Mouse (Mus musculus): Measurements from ENCODE around the gene Rusc1.

Gene Rusc1

DNA sequence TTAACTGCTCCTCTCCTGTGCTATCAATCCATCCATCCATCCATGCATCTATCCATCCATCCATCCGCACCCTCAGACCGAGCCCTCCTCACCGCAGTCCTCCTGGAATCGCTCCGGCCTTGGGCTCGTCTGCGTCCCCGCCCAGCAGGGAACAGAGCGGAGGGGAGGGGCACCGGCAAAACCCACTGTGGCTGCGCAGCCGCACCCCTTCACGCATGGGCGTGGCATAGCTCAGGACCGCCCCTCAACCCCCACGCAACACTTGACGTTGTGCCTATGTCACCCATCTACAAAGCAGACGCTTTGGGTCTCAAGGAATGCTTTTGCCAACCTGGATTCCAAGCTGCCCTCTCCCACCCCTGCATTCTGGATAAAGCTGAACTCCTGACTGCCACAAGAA, at the start of gene Rusc1:
Gene Rusc1 (minus strand): TSS at position 137 of the 400 bp plus-strand sequence.
- peak; percentile 85 for DNase-seq (ENCODE audit: low read depth, low spot score)

DNA sequence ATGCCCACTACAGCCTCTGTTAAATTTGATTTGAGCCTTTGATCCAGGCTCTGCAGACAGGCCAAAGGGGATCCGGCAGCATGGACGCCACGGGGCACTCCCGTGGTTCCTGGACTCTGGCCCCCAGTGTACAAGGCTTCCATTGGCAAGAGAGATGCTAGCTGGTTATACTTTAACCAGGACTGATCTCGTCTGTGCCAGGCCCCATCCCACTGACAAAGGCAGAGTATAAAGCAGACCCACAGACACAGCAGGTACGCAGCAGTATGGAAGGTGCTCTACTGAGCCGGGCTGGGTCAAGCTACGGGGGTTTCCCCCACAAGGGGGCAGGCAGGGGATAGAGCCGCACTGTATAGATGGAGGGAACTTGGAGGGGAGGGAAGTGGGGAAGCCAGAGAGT, 43.3 kb upstream of the Rusc1 start:
- no peak for DNase-seq (ENCODE audit: low read depth, low spot score)

DNA sequence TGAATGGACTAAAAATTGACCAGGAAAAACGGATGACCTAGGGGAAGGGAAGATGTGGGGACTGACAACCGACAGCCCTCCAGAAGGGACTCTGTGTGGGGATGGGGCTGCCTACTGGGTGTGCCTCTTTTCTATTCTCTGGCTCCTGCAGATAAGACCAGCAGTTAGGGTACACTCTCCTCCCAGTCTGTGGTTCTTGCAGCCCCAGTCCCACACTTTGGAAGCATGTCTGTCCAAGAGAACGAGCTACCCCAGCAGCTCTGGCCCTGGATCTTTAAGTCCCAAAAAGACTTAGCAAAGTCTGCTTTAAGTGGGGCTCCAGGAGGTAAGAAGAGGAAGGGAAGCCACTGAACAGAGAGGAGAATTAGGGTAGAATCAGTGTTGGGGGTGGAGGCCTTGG, 42.8 kb upstream of the Rusc1 start, which contains the start of gene Pklr:
Gene Pklr (plus strand): TSS at position 185 of the 400 bp plus-strand sequence.
- no peak for DNase-seq (ENCODE audit: low read depth, low spot score)

DNA sequence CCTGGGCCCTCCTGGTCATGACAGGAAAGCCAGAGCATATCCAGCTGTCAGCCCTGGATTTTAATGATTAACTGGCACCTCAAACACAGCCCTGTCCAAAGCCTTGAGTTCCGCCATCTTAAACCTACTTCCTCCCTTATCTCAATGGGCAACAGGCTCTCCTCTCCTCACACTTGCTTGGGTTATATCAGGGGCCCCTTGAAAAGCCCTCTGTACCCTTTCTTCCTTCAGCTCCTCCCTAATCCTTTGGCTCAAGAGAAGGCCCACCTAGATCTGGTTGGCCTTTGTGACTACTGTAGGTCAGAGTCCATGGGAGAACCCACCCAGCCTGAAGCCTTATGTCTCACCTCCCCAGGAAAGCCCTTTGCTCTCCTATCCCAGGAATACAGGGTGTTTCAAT, 40.6 kb upstream of the Rusc1 start:
- no peak for DNase-seq (ENCODE audit: low read depth, low spot score)

DNA sequence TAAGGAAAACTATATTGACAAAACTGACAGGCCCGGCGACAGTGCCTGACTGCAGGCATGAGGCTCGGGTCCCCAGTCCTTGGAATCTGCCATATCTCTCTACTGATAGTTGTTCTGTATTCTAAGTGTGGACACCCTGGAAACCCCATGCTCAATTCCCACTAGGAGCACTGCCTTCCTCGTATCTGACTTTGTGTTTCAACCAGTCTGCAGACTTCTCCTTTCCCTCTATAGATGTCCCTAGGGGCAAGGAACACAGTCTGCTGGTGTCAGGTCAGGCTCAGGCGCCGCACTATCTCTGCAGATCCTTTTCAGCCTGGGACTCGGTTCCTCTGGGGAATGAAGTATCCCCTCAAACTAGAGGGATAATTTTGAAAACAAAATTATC, 39.9 kb upstream of the Rusc1 start:
- DNase-seq (ENCODE audit: low read depth, low spot score): no peak

DNA sequence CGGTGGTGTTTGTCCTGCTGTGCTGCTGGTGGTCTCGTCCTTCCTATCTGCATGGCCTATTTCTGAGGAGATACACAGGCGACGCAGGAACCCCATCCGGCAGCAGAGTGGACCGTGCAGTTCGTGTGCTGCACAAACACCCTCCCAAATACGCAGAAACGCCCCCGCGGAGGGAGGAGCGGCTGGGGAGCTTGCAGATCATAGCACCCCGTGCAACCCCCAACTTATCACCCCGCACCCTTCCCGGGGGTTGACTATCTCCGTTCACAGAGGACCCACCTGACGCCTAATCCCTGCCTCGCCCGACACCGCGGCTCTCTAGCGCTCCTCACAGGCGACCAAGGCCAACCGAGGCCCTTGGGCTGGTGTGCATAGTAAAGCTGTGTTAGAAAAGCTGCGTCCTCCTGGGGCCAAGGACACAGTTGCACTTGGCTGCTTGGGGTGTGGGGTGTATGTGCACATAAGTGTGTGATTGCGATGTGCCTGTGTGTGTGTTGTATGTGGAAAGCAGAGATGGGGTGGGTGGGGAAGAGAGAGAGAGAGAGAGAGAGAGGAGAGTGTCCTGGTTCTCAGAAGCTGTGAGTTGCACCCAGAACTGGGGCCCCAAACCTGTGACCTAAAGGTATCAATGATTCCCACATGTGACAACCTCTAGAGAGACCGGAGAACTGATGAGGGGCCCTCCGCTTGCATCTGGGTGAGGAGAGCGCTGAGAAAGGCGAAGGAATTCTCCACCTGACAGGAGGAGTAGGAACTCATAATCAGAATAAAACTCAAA, 39.4 kb upstream of the Rusc1 start:
- no peak for DNase-seq (ENCODE audit: low read depth, low spot score)

DNA sequence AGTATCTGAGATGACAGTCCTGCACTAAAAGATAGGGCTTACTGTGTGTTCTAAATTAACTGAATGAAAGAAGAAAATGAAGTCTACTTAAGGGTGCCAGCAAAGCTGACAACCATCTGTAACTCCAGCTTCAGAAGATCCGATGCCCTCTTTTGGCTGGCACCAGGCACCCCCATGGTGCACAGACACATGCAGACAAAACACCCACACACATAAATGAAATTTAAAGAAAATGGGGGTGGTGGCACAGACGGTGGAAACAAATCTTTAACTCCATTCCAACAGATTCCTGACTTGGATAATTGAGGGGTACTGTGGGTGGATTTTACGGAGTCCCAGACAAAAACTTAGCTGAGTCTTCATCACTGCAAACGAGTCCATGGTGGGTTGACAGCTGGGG, 38.7 kb upstream of the Rusc1 start:
- no peak for DNase-seq (ENCODE audit: low read depth, low spot score)

DNA sequence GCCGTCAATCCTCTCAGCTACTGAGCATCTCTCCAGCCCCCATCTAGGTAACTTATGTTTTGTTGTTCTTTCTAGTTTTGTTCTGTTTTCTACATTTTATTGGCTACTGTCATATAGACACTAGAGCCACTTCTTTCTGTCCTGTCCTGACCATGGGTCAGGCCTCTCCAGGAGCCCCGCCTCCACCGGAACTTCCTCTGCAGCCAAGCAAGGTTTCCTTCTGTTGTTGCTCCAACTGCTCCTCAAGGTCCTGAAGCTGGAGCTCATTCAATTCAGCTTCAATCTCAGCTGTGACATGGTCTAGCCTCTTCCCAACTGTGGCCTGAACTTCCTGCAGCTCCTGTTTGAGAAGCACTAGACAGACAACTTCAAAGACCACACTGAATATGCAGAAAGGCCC, 36.8 kb upstream of the Rusc1 start:
- no peak for DNase-seq (ENCODE audit: low read depth, low spot score)

DNA sequence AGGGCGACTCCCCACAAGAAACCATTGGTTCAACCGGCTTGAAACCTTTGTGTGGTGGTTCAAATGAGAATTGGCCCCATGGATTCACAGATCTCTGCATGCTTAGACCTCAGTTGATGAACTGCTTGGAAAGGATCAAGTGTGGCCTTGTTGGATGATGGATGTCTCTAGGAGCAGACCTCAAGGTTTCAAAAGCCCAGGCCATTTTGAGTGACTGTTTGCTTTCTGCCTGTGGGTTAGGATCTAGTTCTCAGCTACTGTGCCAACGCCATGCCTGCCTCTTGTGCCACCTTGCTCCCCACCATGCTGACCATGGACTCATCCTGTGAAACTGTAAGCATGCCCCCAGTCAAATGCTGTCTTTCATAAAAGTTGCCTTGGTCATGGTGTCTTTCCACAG, 32.9 kb upstream of the Rusc1 start:
- DNase-seq (ENCODE audit: low read depth, low spot score): no peak

DNA sequence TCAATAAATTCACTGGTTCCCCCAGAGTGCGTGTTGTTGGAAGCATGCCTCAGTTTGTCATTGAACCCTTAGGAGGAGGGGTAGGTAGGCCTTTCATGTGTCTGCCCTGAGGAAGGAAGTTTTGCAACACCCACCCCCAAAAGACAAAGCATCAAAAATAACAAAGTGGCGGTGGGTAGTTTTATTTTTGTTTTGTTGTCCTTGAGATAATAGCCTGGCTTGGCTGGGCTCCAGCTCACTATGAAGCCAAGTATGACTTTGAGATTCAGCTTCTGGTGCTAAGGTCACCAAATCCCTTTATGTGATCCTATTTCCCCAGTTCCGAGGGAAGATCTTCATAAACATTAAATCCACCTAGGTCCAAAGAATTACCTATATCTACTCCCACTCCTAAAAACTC, 31.1 kb upstream of the Rusc1 start:
- no peak for DNase-seq (ENCODE audit: low read depth, low spot score)

DNA sequence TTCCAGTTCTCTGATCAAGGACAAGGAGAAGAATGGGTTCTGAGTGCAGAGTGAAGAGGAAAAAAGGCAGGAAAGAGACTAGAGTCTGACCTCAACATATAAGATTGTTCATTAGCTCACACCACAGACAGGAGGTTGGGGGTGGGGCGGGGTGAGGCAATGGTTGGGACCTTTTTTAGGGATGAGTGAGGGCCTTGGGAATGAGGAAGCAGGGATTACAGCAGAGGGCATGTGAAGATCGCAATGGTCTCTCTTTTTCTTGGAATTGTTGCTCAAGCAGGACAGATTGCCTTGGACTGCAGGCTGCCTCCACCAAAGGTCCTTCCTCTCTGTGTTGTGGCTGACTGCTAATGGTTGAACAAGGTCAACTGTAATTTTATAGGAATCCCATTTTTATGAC, 30.2 kb upstream of the Rusc1 start:
- DNase-seq (ENCODE audit: low read depth, low spot score): no peak

DNA sequence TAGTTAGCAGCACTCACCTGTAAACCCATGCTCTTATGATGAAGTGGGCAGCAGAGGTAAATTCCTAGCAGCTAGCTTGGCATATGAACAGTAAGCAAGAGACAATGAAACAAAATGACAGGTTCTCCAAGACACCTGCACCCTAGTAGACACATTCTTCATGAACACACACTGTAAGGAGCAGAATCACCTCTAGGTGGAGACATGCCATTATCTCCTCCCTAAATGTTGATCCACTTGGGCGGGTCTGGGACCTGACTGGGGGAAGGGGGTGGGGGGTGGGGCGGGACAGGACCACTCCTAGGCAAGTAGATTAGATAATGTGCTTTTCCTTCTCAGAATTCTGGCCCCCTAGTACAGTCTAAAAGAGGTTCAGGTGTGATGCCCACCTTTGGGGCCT, 22.4 kb upstream of the Rusc1 start:
- no peak for DNase-seq (ENCODE audit: low read depth, low spot score)

DNA sequence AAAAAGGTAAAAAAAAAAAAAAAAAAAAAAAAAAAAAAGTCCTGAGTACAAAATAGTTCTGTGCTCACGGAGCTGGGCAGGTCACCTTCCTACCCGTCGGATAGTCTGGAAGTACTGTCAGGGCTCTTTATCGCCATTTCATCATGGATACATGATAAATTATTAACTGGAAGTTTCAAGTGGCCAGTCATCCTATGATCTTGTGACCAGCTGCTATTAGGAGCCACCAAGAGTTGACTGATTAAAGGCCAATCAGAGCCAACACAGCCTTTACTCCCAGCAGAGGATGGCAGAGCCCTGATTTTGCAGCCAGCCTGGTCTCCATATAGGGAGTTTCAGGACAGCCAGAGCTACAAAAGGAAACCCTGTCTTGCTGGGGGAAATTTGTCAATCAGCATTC, 19.9 kb upstream of the Rusc1 start:
- DNase-seq (ENCODE audit: low read depth, low spot score): no peak

DNA sequence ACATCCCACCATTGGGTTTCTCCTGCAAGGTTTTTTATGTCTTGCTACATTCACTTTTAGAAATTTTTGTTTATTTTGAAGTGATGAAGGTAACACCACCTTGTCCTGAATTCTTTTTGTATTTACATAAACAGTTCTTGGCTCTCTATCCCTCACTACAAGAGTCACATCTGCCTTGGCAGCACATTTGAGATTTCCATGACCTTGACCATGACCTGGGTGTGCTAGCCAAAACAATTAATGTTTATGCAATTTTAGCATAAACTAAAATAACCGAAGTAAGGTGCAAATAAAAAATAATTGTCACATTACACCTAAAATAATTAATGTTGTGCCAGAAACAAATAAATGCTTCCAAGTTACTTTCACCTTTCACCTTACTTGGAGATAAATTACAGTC, 15.0 kb upstream of the Rusc1 start:
- no peak for DNase-seq (ENCODE audit: low read depth, low spot score)

DNA sequence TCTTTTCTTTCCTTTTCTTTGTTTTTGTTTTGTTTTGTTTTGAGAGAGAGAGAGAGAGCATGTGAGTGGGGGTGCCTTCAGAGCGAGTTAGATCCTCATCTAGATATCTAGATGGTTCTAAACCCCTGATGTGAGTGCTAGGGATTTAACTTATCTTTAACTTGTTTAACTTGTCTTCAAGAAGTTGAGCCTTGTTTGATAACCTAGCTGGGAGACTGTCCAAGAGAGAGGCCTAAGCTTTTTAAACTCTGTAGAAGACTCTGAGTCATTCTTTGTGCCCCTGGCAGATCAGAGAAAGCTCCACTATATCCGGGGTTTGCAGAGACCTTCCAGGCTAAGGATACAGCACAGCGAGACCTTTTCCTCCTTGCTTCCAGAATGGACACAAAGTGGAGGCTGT, 14.4 kb upstream of the Rusc1 start:
- DNase-seq (ENCODE audit: low read depth, low spot score): no peak

DNA sequence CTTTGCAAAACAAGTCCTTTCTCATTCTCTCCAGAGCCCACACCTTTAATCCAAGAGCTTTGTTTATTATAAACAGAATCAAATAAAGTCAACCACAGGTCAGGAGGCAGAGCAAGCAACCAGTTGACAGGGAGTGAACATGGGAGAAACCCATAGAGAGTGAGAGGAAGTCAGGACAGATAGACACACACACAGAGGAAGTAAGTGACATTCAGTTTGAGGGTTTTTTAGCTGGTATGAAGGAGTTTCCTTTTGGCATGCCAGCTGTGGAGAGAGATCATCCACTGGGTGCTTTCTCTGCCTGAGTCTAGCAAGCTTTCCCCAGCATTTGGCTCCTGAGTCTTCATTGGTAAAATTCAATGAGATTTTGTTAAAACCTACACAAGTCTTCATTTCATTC, 13.8 kb upstream of the Rusc1 start:
- DNase-seq (ENCODE audit: low read depth, low spot score): no peak

DNA sequence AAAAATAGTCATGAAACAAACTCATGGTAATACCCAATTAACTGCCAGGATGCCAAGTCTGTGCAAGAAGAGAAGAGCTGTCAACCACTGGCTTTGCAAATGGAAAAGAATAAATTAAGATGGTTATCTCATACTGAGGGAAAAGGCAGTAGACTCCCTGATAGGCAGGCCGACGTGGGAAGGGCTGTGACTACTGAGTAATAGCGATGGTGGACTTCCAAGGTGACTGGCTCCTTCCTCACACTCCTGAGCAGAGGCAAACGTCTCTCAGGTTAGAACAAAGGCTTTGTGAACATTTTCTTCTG, 10.1 kb upstream of the Rusc1 start:
- DNase-seq (ENCODE audit: low read depth, low spot score): no peak

DNA sequence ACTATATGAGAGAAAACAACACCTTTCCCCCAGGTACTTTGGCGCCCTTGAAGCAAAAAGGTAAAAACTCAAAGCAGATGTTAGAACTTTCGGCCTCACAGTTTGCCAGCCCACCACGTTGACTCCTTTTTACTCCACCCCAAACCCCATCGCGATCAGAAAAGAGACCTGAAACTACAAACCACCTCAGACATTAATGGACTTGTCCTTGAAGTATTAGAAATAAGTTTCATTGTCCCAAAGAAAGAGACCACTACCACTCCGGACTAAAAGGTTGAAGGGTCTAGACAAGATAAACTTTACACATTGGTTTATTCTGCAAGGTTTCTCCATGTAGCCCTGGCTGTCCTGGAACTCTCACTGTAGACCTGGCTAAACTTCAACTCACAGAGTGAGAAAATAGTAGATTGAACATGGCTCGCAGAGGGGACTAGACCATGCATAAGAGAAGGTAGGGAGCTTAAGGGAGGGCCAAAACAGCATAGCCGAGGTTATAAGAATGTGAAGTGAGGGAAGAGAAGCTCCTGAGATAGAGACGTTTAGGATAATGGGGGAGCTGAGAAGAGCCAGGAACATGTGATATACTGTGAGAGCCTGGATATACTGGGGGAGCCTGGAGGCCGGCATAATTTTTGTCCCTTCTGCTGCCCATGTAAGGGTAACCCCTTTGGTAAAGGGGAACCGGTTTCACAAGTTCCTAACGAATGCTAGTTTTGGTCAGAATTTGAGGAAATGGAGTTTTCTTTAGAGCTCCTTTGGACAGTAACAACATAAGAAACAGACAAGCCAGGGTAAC, 9.6 kb upstream of the Rusc1 start:
- no peak for DNase-seq (ENCODE audit: low read depth, low spot score)

DNA sequence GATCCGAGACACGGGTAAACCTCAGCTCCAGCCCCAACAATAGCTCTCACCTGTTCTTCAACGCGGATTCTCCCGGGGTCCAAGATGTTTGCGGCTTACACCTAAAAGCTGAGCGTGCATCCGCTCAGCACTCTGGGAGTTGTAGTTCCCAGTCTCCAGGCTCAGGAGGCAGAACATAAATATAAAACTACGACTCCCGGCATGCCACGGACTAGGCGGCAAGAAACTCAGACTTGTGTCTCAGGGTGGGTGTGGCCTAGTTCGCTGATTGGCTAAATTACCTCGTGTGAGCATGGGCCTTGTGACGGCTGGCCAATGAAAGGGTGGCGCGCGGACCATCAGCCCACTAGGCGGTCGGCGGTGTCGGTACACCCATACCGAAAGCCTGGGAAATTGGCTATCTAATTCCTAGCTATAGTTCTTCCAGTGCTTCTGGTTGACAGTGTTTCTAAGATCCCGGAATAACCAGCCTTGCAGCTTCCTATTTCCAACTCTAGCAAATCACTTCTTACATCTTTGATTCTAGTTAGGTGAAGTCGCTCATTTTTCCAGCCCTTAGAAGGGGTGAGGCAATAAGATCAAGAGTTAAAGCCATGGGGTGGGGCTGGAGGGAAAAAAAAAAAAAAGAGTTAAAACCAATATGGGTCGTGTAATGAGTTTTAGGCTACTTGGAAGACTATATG, 8.8 kb upstream of the Rusc1 start, which contains the start of gene Fdps:
Gene Fdps (minus strand): TSS at position 148 of the 683 bp plus-strand sequence.
- peak; percentile 99 for DNase-seq (ENCODE audit: low read depth, low spot score)

DNA sequence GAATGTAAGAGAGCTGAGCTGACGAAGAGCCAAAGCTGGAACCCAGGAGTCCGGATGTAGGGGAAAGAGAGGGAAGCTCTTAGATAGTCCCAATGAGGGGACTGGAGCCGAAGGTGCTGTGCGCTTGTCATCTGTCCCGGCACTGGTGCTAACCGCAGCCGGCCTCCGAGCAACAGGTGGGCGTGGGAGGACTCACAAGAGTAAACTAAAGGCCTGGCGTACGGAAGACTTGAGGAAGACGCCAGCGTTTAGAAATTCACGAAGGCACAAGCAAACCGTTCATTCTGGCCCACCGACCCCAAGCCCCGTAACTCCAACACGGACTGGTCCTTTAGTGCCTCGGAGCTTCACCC, 8.3 kb upstream of the Rusc1 start:
- no peak for DNase-seq (ENCODE audit: low read depth, low spot score)

DNA sequence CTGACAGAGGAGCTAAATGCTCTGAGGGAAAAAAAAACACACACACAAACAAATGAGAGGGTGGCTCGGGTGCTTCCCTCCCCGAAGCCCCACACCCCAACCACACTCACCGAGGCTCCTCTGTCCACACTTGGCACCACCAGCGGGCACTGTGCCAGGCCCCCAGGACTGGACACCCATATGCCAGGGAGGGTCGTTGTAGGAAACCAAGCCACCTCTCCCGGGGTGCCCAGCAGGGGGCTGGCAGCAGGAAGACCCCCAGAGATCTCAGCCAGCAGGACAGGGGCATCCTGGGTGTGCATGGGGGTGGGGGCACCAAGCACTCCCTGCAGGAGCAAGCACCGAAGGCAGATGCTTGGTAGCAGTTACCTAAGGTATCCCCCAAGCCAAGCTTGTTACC, 7.7 kb upstream of the Rusc1 start, which contains the start of gene Gm43738:
Gene Gm43738 (minus strand): TSS at position 289 of the 400 bp plus-strand sequence.
- DNase-seq (ENCODE audit: low read depth, low spot score): no peak

DNA sequence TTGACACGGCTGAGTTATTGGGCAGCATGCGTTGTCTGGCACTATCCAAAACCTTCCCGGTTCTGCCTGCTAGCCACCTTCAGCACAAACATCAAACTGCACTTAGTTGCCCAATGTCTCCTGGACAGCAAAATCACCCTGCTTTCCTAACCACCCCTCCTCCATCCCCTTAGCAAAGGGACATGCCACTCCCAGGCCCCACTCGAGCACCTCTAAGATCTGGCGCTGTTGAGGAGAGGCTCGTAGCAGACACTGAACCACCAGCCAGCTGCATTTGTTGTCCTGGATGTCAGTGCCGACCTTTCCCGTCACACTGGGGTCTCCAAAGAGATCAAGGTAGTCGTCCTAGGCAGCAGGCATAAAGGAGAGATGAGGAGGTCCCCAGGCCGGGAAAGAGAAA, 910 bp upstream of the Rusc1 start:
- no peak for DNase-seq (ENCODE audit: low read depth, low spot score)
